Mouse (Mus musculus) monocyte, adult 2 months (primary cell): ENCODE results near the gene Vma21-ps.
"Not testable (repeated sequence)": the region's sequence is repeated elsewhere in the genome, so short reads cannot be mapped to it uniquely, and the experiment has no call there.

ENCODE experiments used
- DNase-seq, 2 experiments: peaks; one replicate each; pipeline ENCODE4 v3.0.0; 2022; ENCODE audit warnings: low spot score in 2 of 2, low read depth in 1 of 2

Gene Vma21-ps

DNA sequence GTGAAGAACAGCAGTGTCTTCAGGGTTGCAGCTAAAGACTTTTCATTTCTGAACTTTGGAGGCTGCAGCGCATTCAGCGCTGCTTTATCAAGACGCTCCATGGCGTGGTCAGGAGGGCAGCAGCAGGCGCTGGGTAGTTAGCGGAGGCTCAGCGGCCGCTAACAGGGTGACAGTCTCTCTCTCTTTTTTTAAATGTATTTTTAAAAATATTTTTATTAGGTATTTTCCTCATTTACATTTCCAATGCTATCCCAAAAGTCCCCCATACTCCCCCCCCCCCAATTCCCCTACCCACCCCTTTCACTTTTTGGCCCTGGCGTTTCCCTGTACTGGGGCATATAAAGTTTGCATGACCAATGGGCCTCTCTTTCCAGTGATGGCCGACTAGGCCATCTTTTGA, at the start of gene Vma21-ps:
TSS of gene Vma21-ps (minus strand) at position 101 of the 400 bp plus-strand sequence.
- DNase-seq = not testable (repeated sequence)

DNA sequence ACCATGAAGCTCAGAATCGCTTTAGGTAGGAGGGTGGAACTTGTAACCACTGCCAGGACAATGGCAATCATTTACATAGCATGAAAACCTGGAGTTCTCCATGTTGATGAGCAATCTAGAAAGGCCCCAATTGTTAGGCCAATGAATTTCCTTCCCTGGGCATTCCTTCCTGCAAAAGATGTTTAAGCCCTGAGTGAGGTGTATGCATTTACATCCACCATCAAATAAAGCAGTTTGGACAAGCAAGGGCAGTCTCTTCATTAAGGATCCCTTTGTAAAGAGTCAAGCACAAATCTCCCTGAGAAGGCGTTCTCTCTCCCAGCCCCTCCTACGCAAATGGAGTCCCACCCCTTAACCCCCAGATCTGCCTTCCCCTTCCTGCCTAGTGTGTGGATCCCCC, 46.0 kb upstream of the Vma21-ps start:
- DNase-seq = no peak

DNA sequence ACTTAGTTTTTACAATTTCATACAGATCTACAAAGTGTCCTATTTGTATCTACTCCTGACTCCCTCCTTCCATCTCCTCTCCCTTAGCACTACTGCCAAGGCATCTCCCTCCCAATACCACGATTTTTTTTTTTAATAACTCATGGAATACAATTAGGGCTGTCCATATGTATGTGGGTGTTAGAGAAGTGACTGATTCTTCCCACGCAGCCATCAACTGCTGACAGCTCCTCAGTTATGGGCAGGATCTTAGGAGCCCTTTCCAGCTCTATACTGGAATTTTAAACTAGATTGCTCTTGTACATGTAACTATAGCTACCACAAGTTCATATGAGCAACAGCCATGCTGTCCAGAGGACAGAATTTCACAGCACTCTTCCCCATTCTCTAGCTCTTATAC, 33.6 kb upstream of the Vma21-ps start:
- DNase-seq = no peak

DNA sequence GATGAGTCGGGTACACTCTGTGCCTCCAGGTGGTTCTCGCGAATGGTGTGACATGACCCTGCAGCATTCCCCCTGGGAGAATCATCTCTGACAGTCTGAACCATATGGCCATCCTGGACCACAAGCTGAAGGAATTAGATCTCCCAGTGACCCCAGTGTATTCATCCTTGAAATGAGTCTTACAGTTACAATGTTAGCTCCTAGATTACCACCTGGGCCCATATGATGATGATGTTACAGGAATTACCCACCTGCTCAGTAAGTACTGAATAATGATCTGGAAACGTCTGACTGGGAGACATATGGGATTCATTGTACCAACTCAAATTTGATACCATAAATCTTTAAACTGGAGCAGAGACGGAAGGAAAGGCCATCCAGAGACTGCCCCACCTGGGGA, 29.4 kb upstream of the Vma21-ps start:
- no peak for DNase-seq

DNA sequence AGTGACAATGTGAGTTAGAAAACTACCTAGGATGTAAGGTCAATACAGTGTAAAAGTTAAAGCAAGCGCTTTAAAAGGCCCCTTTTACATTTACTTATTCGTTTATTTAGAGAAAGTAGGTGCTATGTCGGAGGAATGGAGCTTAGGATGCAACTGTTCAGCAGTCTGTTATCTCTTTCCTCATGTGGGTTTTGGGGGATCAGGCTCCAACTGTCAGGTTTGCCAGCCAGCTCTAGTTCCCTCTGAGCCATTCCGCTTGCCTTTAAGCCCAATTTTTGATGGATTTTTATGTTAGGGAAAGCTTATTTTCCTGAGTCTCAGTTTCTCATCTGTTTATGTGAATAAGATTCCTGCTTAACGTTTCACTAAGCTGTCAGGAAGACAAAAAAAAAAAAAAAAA, 22.3 kb upstream of the Vma21-ps start:
- DNase-seq = no peak

DNA sequence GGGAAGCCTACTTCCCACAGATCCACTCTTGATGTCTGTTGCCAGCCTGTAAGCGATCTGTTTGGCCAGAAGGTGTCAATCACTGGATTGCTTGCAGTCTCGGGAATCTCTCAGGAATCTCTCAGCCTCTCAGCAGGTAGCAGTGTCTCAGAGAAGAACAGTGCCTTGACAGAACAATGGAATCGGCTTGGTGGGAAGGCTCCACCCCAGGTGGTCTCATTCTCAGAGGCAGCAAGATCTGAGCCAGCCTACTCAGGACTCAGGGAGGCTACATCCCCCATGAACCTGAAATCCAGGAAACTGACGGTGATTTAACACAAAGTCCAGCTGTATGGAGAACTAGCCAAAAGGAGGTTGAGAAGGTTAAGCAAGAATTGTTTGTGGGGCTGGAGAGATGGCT, 20.5 kb upstream of the Vma21-ps start:
- no peak for DNase-seq

DNA sequence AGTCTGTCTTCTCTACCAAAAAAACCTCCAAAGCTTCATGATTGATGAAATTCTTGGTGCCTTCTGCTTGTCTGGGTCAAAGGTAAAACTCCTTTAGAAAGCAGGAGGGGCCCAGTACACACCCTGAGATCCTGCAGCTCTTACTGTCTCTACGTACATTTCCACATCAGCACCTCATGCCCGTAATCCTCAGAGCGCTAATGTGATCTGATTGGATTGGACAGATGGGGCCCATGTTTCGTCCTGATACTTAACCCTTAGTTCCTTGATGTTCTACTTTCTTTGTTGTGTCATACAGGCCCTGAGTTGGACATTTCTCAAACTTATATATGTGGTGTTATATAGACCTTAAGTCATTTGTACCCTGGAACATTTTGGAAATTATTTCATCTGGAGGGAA, 9.6 kb downstream of the Vma21-ps start:
- no peak for DNase-seq

DNA sequence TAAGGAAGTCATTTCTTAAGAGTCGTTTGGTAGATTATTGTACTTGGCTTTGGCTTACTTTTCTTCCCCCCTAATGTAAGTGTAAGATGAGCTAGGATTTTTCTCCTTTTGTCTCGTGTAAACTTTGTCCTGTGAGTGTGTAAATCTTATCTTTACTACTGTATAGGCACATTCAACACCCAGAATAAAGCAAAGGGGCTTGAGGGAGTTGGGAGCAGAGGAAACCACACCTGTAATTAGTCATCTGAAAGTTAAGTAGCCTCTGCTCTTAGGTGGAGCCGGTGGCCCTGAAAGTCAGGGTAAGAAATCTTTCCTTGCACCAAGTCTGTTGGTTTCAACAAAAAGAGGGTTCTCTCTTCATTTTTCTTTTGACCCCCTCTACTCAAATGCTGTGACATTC, 23.6 kb downstream of the Vma21-ps start:
- DNase-seq = no peak

DNA sequence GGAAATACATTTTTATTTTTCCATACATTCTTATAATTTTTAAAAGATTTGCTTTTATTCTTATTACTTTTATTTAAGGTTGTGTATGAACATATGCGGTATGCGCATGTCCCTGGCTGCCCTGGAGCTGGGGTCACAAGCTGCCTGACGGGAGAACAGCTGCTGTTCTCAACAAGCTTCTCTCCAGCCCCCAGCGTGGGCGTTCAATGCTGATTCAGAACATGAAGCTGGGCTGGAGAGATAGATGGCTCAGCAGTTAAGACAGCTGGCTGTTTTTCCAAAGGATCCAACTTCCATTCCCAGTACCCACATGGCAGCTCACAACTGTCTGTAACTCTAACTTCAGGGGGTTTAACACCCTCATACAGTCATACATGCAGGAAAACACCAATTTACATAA, 35.7 kb downstream of the Vma21-ps start:
- DNase-seq = no peak

DNA sequence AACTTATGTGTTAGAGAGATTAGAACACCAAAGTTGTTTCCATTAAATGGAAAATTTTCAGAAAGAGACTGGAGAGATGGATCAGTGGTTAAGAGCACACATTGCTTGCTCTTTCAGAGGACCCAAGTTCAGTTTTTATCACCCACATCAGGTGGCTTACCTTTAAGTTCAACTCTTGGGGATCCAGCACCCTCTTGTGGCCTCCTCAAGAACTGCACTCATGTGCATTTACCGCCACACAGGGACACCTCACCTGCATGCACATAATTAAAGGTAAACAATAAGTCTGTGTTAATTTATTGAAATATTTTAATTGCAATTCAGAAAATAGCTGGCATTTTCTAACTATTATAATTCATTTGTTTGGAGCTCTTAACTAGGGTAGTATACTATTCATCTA, 37.3 kb downstream of the Vma21-ps start:
- DNase-seq = no peak
